Mouse (Mus musculus): Measurements from ENCODE around the gene Atl1. TPM values are rescaled to one million over a fixed set of nuclear protein-coding genes. Genes with fewer than 3 reads are reported as not detected.

Gene Atl1
- polyA plus RNA-seq, 1 experiment = 54.4 TPM

DNA sequence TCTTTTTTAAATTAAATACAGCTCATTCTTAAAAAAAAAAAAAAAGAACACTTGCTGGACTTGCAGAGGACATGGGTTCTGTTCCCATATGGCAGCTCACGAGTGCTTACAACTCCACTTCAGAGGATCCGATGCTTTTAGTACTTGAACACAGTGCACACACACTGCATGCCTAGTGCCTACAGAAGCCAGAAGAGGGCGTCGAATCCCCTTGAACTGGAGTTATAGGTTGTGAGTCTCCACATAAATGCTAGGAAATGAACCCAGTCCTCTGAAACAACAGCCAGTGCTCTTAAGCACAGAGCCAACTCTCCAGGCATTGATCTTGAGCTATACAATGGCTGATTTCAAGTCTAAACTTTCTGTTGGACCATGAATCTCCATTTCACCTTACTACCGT, 90.5 kb downstream of the Atl1 start:
- Histone ChIP-seq H3K27me3 (ENCODE audit: control insufficient read depth, insufficient read depth, low read length) (no peaks in the 10 kb centered on the region), H3K27ac (ENCODE audit: control insufficient read depth, insufficient read depth, low read depth, low read length) (peak overlapping the region; percentile 39; the same call in 1 of the 2 replicates), H3K4me1 (ENCODE audit: control insufficient read depth, insufficient read depth, low read length) (no peaks in the 10 kb centered on the region; the same call in none of the 2 replicates), H3K4me3 (ENCODE audit: control insufficient read depth, low read depth, low read length) (peak overlapping the region; percentile 65), H3K36me3 (ENCODE audit: control insufficient read depth, insufficient read depth, low read length) (peaks cover 5% of the 10 kb centered on the region)
- TF ChIP-seq CTCF (IDR thresholded peaks at IDR 0.05; ENCODE audit: control insufficient read depth, insufficient read depth, insufficient replicate concordance, low read depth, low read length) = no peak
- TF ChIP-seq POLR2A (IDR thresholded peaks at IDR 0.05; ENCODE audit: control insufficient read depth, low read depth, low read length) = no peak

DNA sequence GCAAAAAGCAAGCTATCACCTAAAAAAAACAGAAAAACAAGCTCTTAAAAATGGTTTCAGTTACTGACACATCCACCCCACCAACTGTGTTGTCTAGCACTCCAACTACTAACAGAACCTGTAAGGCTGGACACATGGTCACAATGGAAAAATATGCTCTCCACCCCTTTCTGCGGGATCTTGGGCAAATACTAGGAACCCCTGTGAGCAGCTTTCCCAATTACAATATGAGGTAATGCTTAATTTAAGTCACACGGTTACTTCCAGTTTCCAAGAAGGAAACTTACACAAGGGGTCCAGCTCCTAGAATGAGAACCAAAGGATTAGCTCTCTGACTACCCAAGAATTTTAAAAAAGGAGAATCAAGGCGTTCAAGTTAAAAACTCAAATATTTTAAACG, 93.1 kb downstream of the Atl1 start:
- peak overlapping the region; percentile 56; the same call in 1 of the 2 replicates for H3K4me3 ChIP-seq (ENCODE audit: control insufficient read depth, low read depth, low read length)
- H3K36me3 ChIP-seq (ENCODE audit: control insufficient read depth, insufficient read depth, low read length) = peaks cover 3% of the 10 kb centered on the region
- H3K27me3 ChIP-seq (ENCODE audit: control insufficient read depth, insufficient read depth, low read length) = no peaks in the 10 kb centered on the region
- H3K27ac ChIP-seq (ENCODE audit: control insufficient read depth, insufficient read depth, low read depth, low read length) = no peak overlapping the region
- H3K4me1 ChIP-seq (ENCODE audit: control insufficient read depth, insufficient read depth, low read length) = no peaks in the 10 kb centered on the region; the same call in 1 of the 2 replicates
- no peak for TF ChIP-seq POLR2A (IDR thresholded peaks at IDR 0.05; ENCODE audit: control insufficient read depth, low read depth, low read length)
- no peak for TF ChIP-seq CTCF (IDR thresholded peaks at IDR 0.05; ENCODE audit: control insufficient read depth, insufficient read depth, insufficient replicate concordance, low read depth, low read length)

GRCm38 (mm10) chr12:69986241-69986762, 93.9 kb downstream of the Atl1 start:
- H3K36me3 ChIP-seq (ENCODE audit: control insufficient read depth, insufficient read depth, low read length) = peaks cover 3% of the 10 kb centered on the region
- no peaks in the 10 kb centered on the region; the same call in 1 of the 2 replicates for H3K4me1 ChIP-seq (ENCODE audit: control insufficient read depth, insufficient read depth, low read length)
- TF ChIP-seq POLR2A (IDR thresholded peaks at IDR 0.05; ENCODE audit: control insufficient read depth, low read depth, low read length) (no peak), CTCF (IDR thresholded peaks at IDR 0.05; ENCODE audit: control insufficient read depth, insufficient read depth, insufficient replicate concordance, low read depth, low read length) (no peak)
- H3K4me3 ChIP-seq (ENCODE audit: control insufficient read depth, low read depth, low read length) = peak overlapping the region; percentile 95
- peak overlapping the region; percentile 97 for H3K27ac ChIP-seq (ENCODE audit: control insufficient read depth, insufficient read depth, low read depth, low read length)
- H3K27me3 ChIP-seq (ENCODE audit: control insufficient read depth, insufficient read depth, low read length) = no peaks in the 10 kb centered on the region

DNA sequence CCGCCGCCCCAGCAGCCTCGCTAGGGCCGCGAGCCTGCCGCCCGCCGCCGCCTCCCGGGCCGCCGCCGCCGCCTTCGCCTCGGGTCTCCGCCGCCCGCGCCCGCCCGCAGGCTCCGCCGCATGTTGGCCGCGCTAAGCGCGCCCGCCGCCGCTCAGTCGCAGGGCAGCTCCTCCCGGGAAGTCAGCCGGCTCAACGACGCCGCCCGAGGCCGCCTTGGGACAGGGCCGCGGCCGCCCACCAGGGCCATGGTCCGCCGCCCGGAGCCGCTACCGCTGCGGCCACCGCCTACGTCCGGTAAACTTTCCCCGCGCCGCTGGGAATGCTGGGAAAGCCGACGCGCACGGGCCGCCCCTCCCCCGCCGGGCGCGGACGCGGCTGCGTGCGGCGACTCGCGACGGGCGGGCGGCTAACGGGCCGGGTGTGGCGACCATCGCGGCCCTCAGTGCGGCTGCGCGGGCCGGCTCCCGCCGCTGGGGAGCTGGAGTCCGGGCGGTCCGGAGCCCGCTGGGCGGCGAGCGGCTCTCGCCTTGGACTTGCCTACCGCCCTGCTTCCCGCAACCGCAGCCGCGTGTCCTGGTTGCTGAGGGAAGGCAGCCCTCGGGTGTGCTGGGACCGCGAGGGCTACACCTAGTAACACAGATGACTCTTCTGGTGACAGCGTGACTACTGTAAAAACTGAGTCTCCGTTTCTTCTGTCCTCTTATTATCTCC, 94.5 kb downstream of the Atl1 start, which contains the start of gene Sav1:
Gene Sav1 (minus strand): TSS at position 217 of the 712 bp plus-strand sequence.
- H3K4me3 ChIP-seq (ENCODE audit: control insufficient read depth, low read depth, low read length) = peak within 1 kb of the TSS; percentile 95
- peak within 1 kb of the TSS; percentile 97 for H3K27ac ChIP-seq (ENCODE audit: control insufficient read depth, insufficient read depth, low read depth, low read length)
- TF ChIP-seq POLR2A (IDR thresholded peaks at IDR 0.05; ENCODE audit: control insufficient read depth, low read depth, low read length) (peak; percentile 91), CTCF (IDR thresholded peaks at IDR 0.05; ENCODE audit: control insufficient read depth, insufficient read depth, insufficient replicate concordance, low read depth, low read length) (no peak)
- H3K4me1 ChIP-seq (ENCODE audit: control insufficient read depth, insufficient read depth, low read length) = no peaks in the 10 kb centered on the region; the same call in 1 of the 2 replicates
- no peaks in the 10 kb centered on the region for H3K27me3 ChIP-seq (ENCODE audit: control insufficient read depth, insufficient read depth, low read length)
- peaks cover 3% of the 10 kb centered on the region for H3K36me3 ChIP-seq (ENCODE audit: control insufficient read depth, insufficient read depth, low read length)

DNA sequence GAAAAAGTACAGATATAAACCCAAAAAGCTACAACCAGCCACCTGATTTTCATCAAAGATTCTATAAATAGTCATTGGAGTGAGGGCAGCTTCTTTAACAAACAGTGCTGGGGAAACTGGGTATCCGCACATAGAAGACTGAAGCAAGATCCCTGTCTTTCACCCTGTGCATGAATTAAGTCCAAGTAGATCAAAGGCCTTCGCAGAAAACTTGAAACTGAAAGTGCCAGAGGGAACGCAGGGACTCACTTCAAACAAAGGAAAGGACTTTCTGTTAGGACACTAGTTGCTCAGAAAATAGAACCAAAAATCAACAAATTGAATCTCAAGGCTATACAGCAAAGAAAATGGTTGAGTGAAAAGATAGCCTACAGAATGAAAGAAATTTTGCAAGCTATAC, 103.0 kb downstream of the Atl1 start:
- Histone ChIP-seq H3K27me3 (ENCODE audit: control insufficient read depth, insufficient read depth, low read length) (no peaks in the 10 kb centered on the region), H3K27ac (ENCODE audit: control insufficient read depth, insufficient read depth, low read depth, low read length) (no peak overlapping the region), H3K4me3 (ENCODE audit: control insufficient read depth, low read depth, low read length) (no peak overlapping the region), H3K36me3 (ENCODE audit: control insufficient read depth, insufficient read depth, low read length) (no peaks in the 10 kb centered on the region), H3K4me1 (ENCODE audit: control insufficient read depth, insufficient read depth, low read length) (no peaks in the 10 kb centered on the region)
- no peak for TF ChIP-seq CTCF (IDR thresholded peaks at IDR 0.05; ENCODE audit: control insufficient read depth, insufficient read depth, insufficient replicate concordance, low read depth, low read length)
- TF ChIP-seq POLR2A (IDR thresholded peaks at IDR 0.05; ENCODE audit: control insufficient read depth, low read depth, low read length) = no peak

DNA sequence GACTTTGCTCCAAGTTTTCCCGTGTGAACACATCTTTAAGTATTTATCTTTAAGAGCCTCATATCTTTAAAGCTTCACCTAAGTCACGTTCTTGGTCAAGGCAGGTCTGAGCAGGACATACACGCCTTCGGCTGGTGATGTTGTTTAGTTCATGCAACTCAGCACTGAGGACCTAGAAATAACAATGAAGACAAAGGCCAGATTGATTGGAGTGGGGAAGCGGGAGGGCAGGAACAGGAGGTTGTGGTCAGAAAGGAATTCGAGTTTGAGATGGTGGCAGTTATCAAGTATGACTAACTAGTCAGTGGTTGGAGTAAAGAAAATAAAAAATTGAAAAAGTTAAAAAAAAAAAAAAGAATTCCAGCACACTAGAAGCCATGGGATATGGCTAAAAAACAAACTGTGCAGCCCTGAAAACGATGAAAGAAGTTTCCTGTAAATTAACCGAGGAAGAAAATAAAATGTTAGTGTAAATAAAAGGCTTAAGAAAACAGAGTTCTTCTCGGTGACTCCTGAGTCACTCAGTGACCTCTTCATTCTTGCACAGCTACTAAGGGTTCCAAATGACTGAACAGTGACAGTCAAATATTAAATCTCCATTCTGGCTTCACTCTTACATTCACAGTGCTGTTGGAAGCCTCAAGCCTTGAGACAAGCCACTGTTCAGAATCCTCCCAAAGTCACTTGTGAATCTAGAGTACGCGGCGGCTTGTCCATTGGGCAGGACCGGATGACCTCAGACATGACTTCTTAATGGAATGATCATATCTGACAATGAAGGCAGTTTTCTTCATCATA, 106.0 kb downstream of the Atl1 start:
- Histone ChIP-seq H3K4me3 (ENCODE audit: control insufficient read depth, low read depth, low read length) (no peak overlapping the region), H3K4me1 (ENCODE audit: control insufficient read depth, insufficient read depth, low read length) (no peaks in the 10 kb centered on the region), H3K27me3 (ENCODE audit: control insufficient read depth, insufficient read depth, low read length) (no peaks in the 10 kb centered on the region), H3K27ac (ENCODE audit: control insufficient read depth, insufficient read depth, low read depth, low read length) (no peak overlapping the region), H3K36me3 (ENCODE audit: control insufficient read depth, insufficient read depth, low read length) (no peaks in the 10 kb centered on the region)
- no peak for TF ChIP-seq CTCF (IDR thresholded peaks at IDR 0.05; ENCODE audit: control insufficient read depth, insufficient read depth, insufficient replicate concordance, low read depth, low read length)

DNA sequence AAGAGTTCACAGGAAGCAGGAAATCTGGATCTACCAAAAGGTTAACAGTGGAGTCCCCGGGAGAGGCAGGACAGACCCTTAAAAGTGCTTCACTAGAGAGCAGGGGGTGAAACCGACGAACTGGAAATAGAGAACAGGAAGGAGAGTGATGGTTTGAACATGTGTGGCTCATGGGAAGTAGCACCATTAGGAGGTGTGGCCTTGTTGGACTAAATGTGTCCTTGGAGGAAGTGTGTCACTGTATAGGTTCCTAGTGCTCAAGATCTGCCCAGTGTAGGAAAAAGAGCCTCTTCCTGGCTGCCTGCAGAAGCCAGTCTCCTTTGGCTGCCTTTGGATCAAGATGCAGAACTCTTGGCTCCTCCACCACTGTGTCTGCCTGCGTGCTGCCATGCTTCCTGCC, 112.7 kb downstream of the Atl1 start:
- TF ChIP-seq POLR2A (IDR thresholded peaks at IDR 0.05; ENCODE audit: control insufficient read depth, low read depth, low read length) (no peak), CTCF (IDR thresholded peaks at IDR 0.05; ENCODE audit: control insufficient read depth, insufficient read depth, insufficient replicate concordance, low read depth, low read length) (no peak)
- no peaks in the 10 kb centered on the region for H3K36me3 ChIP-seq (ENCODE audit: control insufficient read depth, insufficient read depth, low read length)
- H3K27me3 ChIP-seq (ENCODE audit: control insufficient read depth, insufficient read depth, low read length) = no peaks in the 10 kb centered on the region

More for the DNA sequence above, 112.7 kb downstream of the Atl1 start:
- Histone ChIP-seq H3K4me1 (ENCODE audit: control insufficient read depth, insufficient read depth, low read length) (no peaks in the 10 kb centered on the region), H3K4me3 (ENCODE audit: control insufficient read depth, low read depth, low read length) (no peak overlapping the region), H3K27ac (ENCODE audit: control insufficient read depth, insufficient read depth, low read depth, low read length) (no peak overlapping the region)
